Mouse (Mus musculus): ENCODE results near the gene Stac2. TPM values are rescaled to one million over a fixed set of nuclear protein-coding genes. Genes with fewer than 3 reads are reported as not detected.
A peak's percentile ranks its signal among the peaks of the same experiment; 100 is the strongest.

Stac2 gene
- polyA plus RNA-seq, 1 experiment from 2014 or later = 11.2 TPM

DNA sequence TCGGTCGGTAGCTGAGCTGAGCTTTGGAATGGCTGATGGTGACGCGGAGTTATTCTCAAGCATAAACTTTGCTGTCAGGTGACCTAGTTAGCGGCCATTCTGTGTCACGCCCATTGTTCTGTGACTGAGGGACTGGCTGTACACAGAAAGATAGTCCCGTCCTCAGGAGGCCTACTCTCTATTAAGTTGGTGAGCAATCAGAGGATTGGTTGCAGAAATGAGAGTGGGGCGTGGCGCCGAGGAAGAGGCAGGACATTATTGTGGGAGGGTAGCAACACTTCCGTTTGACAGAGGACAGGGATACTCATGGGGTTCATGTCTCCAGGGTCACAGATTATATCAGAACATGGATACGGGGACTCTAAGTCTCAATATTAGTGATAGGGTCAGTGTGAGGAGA, 12.9 kb upstream of the Stac2 start:
- Histone ChIP-seq H3K4me2 (replicated peaks) (no peak overlapping the region), H3K4me3 (no peak overlapping the region), H3K9ac (no peak overlapping the region), H3K36me3 (no peaks in the 10 kb centered on the region), H3K4me1 (no peaks in the 10 kb centered on the region), H3K9me3 (peaks cover 8% of the 10 kb centered on the region; the same call in 1 of the 2 replicates), H3K27me3 (replicated peaks) (no peaks in the 10 kb centered on the region), H3K27ac (no peak overlapping the region)
- 92% methylated on average over 12 of the region's 12 CpGs for WGBS
- no peak for ATAC-seq (ENCODE audit: low FRiP score, low read depth)

DNA sequence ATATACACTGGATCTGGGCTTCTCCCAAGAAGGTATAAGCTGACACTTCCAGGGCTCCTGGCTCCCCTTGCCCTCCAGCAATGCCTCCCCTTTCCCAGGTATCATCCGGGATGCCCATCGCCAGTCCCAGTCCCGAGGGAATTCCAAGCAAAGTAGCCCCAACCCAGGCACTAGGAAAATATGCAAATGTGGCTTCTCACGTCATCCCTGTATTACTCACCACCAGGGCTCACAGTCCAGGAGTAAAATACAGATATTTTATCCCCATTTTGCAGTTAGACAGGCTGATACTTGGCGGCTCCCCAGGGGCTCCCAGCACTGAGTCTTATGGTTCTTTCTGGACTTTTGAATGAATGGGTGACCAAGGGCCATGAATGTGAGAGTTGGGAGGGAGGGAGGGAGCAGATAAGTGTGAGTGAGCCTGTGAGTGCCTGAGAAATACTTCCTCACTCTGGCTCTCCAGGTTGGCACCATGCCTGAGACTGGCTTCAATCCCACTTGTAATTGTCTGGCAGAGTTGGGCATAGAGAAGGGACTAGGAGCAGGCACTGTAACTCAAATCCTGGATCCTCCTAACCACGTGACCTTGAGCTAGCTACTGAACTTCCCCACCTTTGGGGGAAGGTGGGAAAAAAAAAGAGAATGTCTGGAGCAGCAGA, 8.8 kb upstream of the Stac2 start:
- WGBS = 67% methylated on average over 6 of the region's 6 CpGs
- 0 out of 2 replicates have a peak, but pooled peaks cover 2% of the 10 kb centered on the region for H3K27me3 ChIP-seq (replicated peaks)
- no peak overlapping the region for H3K27ac ChIP-seq
- 0 out of 2 replicates have a peak, but pooled peaks cover 1% of the 10 kb centered on the region for H3K9me3 ChIP-seq
- no peak overlapping the region for H3K4me2 ChIP-seq (replicated peaks)
- H3K4me1 ChIP-seq = peaks cover 19% of the 10 kb centered on the region; the same call in 1 of the 2 replicates
- no peak overlapping the region for H3K9ac ChIP-seq
- no peak for ATAC-seq (ENCODE audit: low FRiP score, low read depth)
- H3K36me3 ChIP-seq = no peaks in the 10 kb centered on the region
- no peak overlapping the region for H3K4me3 ChIP-seq

DNA sequence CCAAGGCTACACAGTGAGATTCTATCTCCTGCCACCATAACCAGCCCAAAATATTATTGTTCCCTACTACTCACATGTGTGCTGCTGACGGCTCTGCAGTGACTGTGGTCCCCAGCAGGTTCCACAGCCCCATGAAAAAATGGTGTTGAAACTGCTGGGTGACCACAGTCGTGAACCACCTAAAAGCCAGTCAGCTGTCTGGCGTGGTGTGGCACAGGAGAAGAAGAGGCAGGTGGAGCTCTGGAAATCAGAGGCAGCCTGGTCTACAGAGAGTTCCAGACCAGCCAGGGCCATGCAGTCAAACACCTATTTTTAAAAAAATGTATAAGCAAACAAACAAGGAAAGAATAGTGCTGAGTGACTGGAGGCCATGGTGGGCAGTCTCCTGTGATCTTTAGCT, 8.2 kb upstream of the Stac2 start:
- Histone ChIP-seq H3K4me3 (no peak overlapping the region), H3K4me1 (peaks cover 19% of the 10 kb centered on the region; the same call in 1 of the 2 replicates), H3K9me3 (no peaks in the 10 kb centered on the region), H3K27ac (no peak overlapping the region), H3K27me3 (replicated peaks) (0 out of 2 replicates have a peak, but pooled peaks cover 2% of the 10 kb centered on the region), H3K36me3 (no peaks in the 10 kb centered on the region), H3K4me2 (replicated peaks) (no peak overlapping the region), H3K9ac (no peak overlapping the region)
- ATAC-seq (ENCODE audit: low FRiP score, low read depth) = no peak
- WGBS = 69% methylated on average over 3 of the region's 3 CpGs

DNA sequence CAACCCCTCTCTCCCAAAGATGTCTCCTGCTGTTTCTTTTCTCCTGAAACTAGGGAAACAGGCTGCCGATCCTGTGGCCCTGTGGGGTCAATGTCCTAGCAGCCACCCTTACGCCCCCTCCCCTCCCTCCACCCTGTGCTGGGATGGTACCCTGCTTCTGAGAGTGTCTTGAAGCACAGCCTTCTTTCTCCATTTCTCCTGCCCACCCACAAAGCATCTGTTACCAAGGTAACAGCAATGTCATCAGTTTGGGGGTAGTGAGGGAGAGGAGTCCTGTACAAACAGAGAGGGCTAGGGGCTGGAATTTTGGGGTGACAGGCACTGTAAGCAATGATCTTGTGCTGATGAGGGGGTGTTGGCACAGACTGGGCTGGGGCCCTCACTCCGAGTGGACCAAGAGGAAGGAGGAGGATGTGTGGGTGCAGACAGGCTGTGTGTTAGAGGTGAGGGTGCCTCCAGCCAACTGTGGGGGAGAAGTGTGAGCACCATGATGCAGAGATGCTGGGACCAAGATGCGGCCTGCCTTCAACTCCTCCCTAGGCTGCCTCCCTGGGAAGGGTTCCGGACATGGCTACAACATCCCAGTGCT, 6.9 kb upstream of the Stac2 start:
- ATAC-seq (ENCODE audit: low FRiP score, low read depth) = no peak
- 72% methylated on average over 5 of the region's 5 CpGs for WGBS

DNA sequence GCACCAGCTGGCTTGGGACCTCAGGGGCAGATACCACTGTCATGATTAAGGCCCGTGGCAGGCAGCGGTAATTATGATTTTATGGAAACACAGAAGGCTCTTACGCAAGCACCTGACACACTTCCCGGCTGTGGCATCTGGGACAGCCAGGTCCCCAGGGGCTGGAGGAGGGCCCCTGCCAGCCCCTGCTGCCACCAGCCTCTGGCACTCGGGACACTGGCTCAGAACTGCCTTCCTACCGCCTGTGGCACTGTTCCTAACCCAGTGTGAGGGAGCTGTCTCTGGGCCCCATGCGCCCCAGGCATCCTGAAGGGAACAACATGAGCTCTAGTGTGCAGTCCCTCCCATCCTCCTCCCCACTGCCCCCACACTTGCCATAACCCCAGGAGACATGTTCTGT, 6.4 kb upstream of the Stac2 start:
- Histone ChIP-seq H3K27me3 (replicated peaks) (peaks cover 12% of the 10 kb centered on the region; the same call in 1 of the 2 replicates), H3K9ac (no peak overlapping the region), H3K4me3 (no peak overlapping the region), H3K4me1 (peaks cover 19% of the 10 kb centered on the region; the same call in 1 of the 2 replicates), H3K9me3 (no peaks in the 10 kb centered on the region), H3K27ac (no peak overlapping the region), H3K36me3 (no peaks in the 10 kb centered on the region), H3K4me2 (replicated peaks) (no peak overlapping the region)
- 65% methylated on average over 7 of the region's 7 CpGs for WGBS
- ATAC-seq (ENCODE audit: low FRiP score, low read depth) = no peak

More for the DNA sequence above, 6.9 kb upstream of the Stac2 start:
- Histone ChIP-seq H3K9ac (no peak overlapping the region), H3K4me1 (peaks cover 19% of the 10 kb centered on the region; the same call in 1 of the 2 replicates), H3K4me3 (no peak overlapping the region), H3K27ac (no peak overlapping the region), H3K36me3 (no peaks in the 10 kb centered on the region), H3K4me2 (replicated peaks) (no peak overlapping the region), H3K9me3 (no peaks in the 10 kb centered on the region), H3K27me3 (replicated peaks) (peaks cover 8% of the 10 kb centered on the region; the same call in 1 of the 2 replicates)

DNA sequence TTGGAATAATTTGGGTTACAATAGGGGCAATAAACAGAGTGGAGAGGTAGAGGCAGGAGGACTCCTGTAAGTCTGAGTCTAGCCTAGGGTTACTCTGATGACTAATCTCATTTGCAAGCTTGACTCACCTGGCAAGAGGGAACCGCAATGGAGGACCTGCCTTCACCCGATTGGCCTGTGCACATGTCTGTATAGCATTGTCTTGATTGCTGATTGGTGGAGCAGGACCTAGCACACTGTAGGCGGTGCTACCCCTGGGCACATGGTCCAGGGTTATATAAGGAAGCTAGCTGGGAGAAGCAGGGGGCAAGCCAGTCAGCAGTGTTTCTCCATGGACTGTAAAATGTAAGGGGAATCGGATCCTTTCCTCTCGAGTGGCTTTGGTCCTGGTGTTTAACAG, 4.7 kb upstream of the Stac2 start:
- H3K4me2 ChIP-seq (replicated peaks) = no peak overlapping the region
- ATAC-seq (ENCODE audit: low FRiP score, low read depth) = no peak
- H3K27ac ChIP-seq = no peak overlapping the region
- H3K4me1 ChIP-seq = peaks cover 21% of the 10 kb centered on the region
- no peaks in the 10 kb centered on the region for H3K36me3 ChIP-seq
- no peaks in the 10 kb centered on the region for H3K9me3 ChIP-seq
- H3K4me3 ChIP-seq = no peak overlapping the region
- H3K9ac ChIP-seq = no peak overlapping the region
- WGBS = 83% methylated on average over 5 of the region's 5 CpGs
- H3K27me3 ChIP-seq (replicated peaks) = peaks cover 16% of the 10 kb centered on the region; the same call in 1 of the 2 replicates

DNA sequence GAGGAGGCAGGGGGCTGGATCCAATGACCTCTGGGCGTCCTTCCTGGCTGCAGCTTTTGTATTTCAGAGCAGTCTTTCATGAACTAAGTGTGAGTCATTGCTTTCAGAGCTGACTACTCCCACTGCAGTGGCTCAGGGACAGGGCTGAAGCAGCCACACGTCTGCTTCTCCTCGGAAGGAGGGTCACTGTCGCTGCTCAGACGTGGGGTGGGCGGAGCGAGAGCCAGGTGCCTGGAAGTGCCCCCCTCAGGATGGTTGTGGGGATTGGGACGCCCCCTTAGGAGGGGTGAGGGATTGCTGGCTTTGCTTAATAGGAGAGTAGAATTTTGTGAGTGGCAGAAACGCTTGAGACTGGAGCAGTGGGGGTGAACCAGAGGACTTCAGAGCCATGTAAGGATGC, 4.2 kb upstream of the Stac2 start:
- H3K27me3 ChIP-seq (replicated peaks) = peaks cover 21% of the 10 kb centered on the region
- H3K4me1 ChIP-seq = peaks cover 26% of the 10 kb centered on the region
- H3K27ac ChIP-seq = no peak overlapping the region
- H3K9me3 ChIP-seq = no peaks in the 10 kb centered on the region
- WGBS = 27% methylated on average over 9 of the region's 9 CpGs
- H3K9ac ChIP-seq = no peak overlapping the region
- no peaks in the 10 kb centered on the region for H3K36me3 ChIP-seq
- no peak overlapping the region for H3K4me2 ChIP-seq (replicated peaks)
- ATAC-seq (ENCODE audit: low FRiP score, low read depth) = no peak
- no peak overlapping the region for H3K4me3 ChIP-seq

DNA sequence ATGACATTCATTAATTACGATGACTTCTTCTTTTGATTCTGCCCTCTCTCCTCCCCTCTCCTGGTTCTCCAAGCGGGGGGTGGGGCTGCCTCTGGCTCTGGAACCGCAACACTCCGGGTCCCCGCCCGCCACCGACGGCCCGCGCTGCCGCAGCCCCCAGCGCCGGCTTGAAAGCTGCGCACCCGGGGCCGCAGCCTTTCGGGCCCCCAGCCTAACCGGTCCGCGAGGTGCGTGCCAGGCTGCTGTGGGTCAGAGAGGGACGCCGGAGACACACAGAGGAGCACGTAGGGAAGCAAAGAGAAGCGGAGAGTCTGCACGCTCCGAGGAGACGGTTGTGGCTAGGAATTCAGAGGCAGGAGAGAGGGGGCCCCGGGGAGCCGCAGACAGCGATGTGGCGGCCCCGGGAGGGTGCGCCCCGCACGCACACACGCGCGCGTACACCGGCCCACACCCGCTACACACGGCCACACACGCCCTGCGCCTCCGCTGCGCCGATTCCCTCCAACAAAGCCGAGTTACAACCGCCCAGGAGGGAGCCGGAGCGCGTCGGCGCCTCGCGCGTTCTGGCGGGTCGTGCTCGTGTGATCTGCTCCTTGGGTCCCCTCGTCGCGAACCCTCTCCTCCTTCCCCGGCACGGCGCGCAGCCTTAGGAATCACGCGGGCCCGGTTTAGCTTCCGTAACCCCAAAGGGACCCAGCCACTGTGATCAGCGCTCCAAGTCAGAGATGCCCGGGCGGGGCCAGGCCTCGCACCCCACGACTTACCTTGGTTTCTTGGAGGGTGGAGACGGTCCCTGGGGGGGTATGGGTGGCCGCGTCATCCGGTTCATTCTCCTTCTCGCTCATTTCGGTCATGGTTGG, 903 bp downstream of the Stac2 start:
- Histone ChIP-seq H3K4me1 (peaks cover 30% of the 10 kb centered on the region), H3K36me3 (no peaks in the 10 kb centered on the region), H3K4me2 (replicated peaks) (peak overlapping the region; percentile 68), H3K9me3 (no peaks in the 10 kb centered on the region), H3K4me3 (peak overlapping the region; percentile 49), H3K27me3 (replicated peaks) (peaks cover 44% of the 10 kb centered on the region), H3K27ac (no peak overlapping the region; the same call in 1 of the 2 replicates), H3K9ac (peak overlapping the region; percentile 75)
- under 1% methylated on average over 83 of the region's 83 CpGs for WGBS
- ATAC-seq (ENCODE audit: low FRiP score, low read depth) = peak; percentile 42

DNA sequence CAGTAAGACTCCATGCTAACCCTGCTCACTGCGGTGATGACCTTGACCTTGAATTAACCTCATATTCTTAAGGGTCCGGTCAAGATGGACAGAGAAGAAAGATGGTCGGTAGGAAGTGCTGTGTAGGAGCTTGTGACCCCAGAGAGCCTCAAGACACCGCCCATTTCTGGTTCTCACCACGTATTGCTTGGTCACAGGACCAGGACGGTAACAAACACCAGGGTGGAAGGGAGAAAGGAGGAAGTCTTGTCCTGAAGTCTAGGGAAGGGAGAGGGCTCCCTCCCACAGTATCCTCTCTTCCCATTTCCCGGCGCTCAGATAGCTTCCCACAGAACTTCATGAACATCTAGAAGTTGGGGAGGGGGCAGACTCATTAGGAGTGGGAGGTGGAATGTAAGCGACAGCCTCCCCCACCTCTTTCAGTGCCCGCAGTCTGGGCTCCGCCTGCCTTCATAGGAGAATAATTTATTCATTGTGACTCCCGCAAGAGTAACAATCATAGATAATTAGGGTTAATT, 1.6 kb downstream of the Stac2 start:
- 7% methylated on average over 12 of the region's 12 CpGs for WGBS
- Histone ChIP-seq H3K4me2 (replicated peaks) (peak overlapping the region; percentile 68), H3K27ac (no peak overlapping the region), H3K4me1 (peaks cover 28% of the 10 kb centered on the region), H3K9ac (peak overlapping the region; percentile 75; the same call in 1 of the 2 replicates), H3K4me3 (peak overlapping the region; percentile 49), H3K36me3 (no peaks in the 10 kb centered on the region), H3K9me3 (no peaks in the 10 kb centered on the region), H3K27me3 (replicated peaks) (peaks cover 44% of the 10 kb centered on the region)
- ATAC-seq (ENCODE audit: low FRiP score, low read depth) = no peak

DNA sequence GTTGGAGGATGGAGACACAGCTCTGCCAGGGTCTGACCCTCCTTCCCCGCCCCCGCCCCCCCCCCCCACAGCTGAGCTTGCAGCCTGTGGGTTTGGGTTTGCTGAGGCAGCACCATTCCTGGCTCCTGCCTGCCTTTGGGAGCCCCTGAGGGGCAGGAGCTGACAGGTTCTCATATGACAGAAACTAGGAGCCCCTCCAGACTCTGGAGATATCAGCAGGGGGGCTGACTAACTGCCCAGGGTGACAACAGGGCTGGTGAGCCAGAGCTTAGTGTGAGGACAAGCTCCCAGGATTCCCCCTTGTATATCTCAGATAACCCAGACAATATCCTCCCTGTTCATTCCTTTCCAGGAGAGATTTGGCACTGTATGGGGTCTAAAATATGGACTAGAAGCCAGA, 2.3 kb downstream of the Stac2 start:
- H3K4me2 ChIP-seq (replicated peaks) = peak overlapping the region; percentile 68; the same call in 1 of the 2 replicates
- H3K27me3 ChIP-seq (replicated peaks) = peaks cover 44% of the 10 kb centered on the region
- WGBS = 20% methylated on average over 2 of the region's 2 CpGs
- no peak for ATAC-seq (ENCODE audit: low FRiP score, low read depth)
- H3K36me3 ChIP-seq = no peaks in the 10 kb centered on the region
- H3K27ac ChIP-seq = no peak overlapping the region
- no peak overlapping the region for H3K9ac ChIP-seq
- H3K4me3 ChIP-seq = no peak overlapping the region
- H3K4me1 ChIP-seq = peaks cover 28% of the 10 kb centered on the region
- no peaks in the 10 kb centered on the region for H3K9me3 ChIP-seq

DNA sequence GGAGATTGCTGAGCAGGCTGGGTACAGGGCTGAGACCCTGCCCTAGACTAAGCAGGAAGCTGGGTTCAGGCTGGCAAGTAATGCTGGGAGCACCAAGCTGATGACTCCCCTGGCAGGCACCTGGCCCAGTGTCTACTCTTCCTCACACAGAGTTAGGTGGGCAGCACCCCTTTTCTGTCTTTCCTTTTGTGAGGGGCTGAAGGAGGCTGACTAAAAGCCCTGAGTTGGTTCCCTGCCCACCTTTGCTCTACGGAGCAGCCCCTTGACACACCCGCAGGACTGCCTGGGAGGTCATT, 2.8 kb downstream of the Stac2 start:
- Histone ChIP-seq H3K27me3 (replicated peaks) (peaks cover 41% of the 10 kb centered on the region), H3K4me1 (peaks cover 28% of the 10 kb centered on the region), H3K4me3 (no peak overlapping the region), H3K9me3 (no peaks in the 10 kb centered on the region), H3K9ac (no peak overlapping the region), H3K4me2 (replicated peaks) (0 out of 2 replicates have a peak overlapping the region, but pooled peaks have one; percentile 68), H3K27ac (no peak overlapping the region), H3K36me3 (no peaks in the 10 kb centered on the region)
- WGBS = 14% methylated on average over 2 of the region's 2 CpGs
- ATAC-seq (ENCODE audit: low FRiP score, low read depth) = no peak
